Mouse (Mus musculus): ENCODE measurements around the gene Tcl1b3. TPM values are rescaled to one million over a fixed set of nuclear protein-coding genes. Genes with fewer than 3 reads are reported as not detected.
"Not testable (repeated sequence)": the region's sequence is repeated elsewhere in the genome, so short reads cannot be mapped to it uniquely, and the experiment has no call there.

Gene Tcl1b3
- not detected in 2 replicates for polyA plus RNA-seq (2012; rRNA removed)

GRCm38 (mm10) chr12:105190743-105191142, at the start of gene Tcl1b3:
Tcl1b3 (plus strand) TSS chr12:105191043.
- DNase-seq (ENCODE audit: extremely low spot score in 1 of 2, low spot score in 1 of 2) = not testable (repeated sequence)

- DNase-seq (ENCODE audit: extremely low spot score in 1 of 2, low spot score in 1 of 2) = no peak
These were observed 47.7 kb upstream of the Tcl1b3 start for GRCm38 (mm10) chr12:105143096-105143495.

GRCm38 (mm10) chr12:105144928-105145327, 45.9 kb upstream of the Tcl1b3 start:
- DNase-seq (ENCODE audit: extremely low spot score in 1 of 2, low spot score in 1 of 2) = not testable (repeated sequence)

GRCm38 (mm10) chr12:105145714-105146113, 45.1 kb upstream of the Tcl1b3 start, which contains the start of gene Tcl1b2:
Tcl1b2 (plus strand) TSS chr12:105146014.
- no peak for DNase-seq (ENCODE audit: extremely low spot score in 1 of 2, low spot score in 1 of 2)

GRCm38 (mm10) chr12:105155286-105155685, 35.6 kb upstream of the Tcl1b3 start:
- peak; percentile 4 to 31 for DNase-seq (ENCODE audit: extremely low spot score in 1 of 2, low spot score in 1 of 2)

- no peak for DNase-seq (ENCODE audit: extremely low spot score in 1 of 2, low spot score in 1 of 2)
These were observed 32.0 kb upstream of the Tcl1b3 start for GRCm38 (mm10) chr12:105158842-105159241.

GRCm38 (mm10) chr12:105159390-105159789, 31.5 kb upstream of the Tcl1b3 start, which contains the start of gene Tcl1b1:
Tcl1b1 (plus strand) TSS chr12:105159690.
- no peak for DNase-seq (ENCODE audit: extremely low spot score in 1 of 2, low spot score in 1 of 2)

GRCm38 (mm10) chr12:105166734-105167133, 24.1 kb upstream of the Tcl1b3 start:
- no peak for DNase-seq (ENCODE audit: extremely low spot score in 1 of 2, low spot score in 1 of 2)

- DNase-seq (ENCODE audit: extremely low spot score in 1 of 2, low spot score in 1 of 2) = no peak
These were observed 17.5 kb upstream of the Tcl1b3 start for GRCm38 (mm10) chr12:105173366-105173765.

GRCm38 (mm10) chr12:105174318-105174717, 16.5 kb upstream of the Tcl1b3 start:
- peak; percentile 4 to 59 for DNase-seq (ENCODE audit: extremely low spot score in 1 of 2, low spot score in 1 of 2)

GRCm38 (mm10) chr12:105176044-105176443, 14.8 kb upstream of the Tcl1b3 start, which contains the start of gene Tcl1b5:
Tcl1b5 (plus strand) TSS chr12:105176344.
- not testable (repeated sequence) for DNase-seq (ENCODE audit: extremely low spot score in 1 of 2, low spot score in 1 of 2)

GRCm38 (mm10) chr12:105181040-105181644, 9.7 kb upstream of the Tcl1b3 start:
- not testable (repeated sequence) for DNase-seq (ENCODE audit: extremely low spot score in 1 of 2, low spot score in 1 of 2)

- DNase-seq (ENCODE audit: extremely low spot score in 1 of 2, low spot score in 1 of 2) = peak in 1 of 2 experiments; percentile 4
These were observed 1.9 kb upstream of the Tcl1b3 start for GRCm38 (mm10) chr12:105188980-105189379.

GRCm38 (mm10) chr12:105199684-105200497, 9.0 kb downstream of the Tcl1b3 start:
- not testable (repeated sequence) for DNase-seq (ENCODE audit: extremely low spot score in 1 of 2, low spot score in 1 of 2)

- not testable (repeated sequence) for DNase-seq (ENCODE audit: extremely low spot score in 1 of 2, low spot score in 1 of 2)
These were observed 10.8 kb downstream of the Tcl1b3 start, which contains the start of gene Tcl1b4 for GRCm38 (mm10) chr12:105201657-105202056. Tcl1b4 (plus strand) TSS chr12:105201957.

GRCm38 (mm10) chr12:105207071-105207470, 16.2 kb downstream of the Tcl1b3 start:
- DNase-seq (ENCODE audit: extremely low spot score in 1 of 2, low spot score in 1 of 2) = no peak

- no peak for DNase-seq (ENCODE audit: extremely low spot score in 1 of 2, low spot score in 1 of 2)
These were observed 17.6 kb downstream of the Tcl1b3 start for GRCm38 (mm10) chr12:105208441-105208840.

GRCm38 (mm10) chr12:105209231-105209630, 18.4 kb downstream of the Tcl1b3 start:
- DNase-seq (ENCODE audit: extremely low spot score in 1 of 2, low spot score in 1 of 2) = no peak

- no peak for DNase-seq (ENCODE audit: extremely low spot score in 1 of 2, low spot score in 1 of 2)
These were observed 26.4 kb downstream of the Tcl1b3 start for GRCm38 (mm10) chr12:105217101-105217760.

GRCm38 (mm10) chr12:105222601-105223319, 31.9 kb downstream of the Tcl1b3 start, which contains the start of gene Tcl1:
Tcl1 (minus strand) TSS chr12:105222793.
- no peak for DNase-seq (ENCODE audit: extremely low spot score in 1 of 2, low spot score in 1 of 2)
